Mouse (Mus musculus) common myeloid progenitor, adult 5-6 weeks (primary cell): Measurements from ENCODE around the gene Pelp1. TPM values are rescaled to one million over a fixed set of nuclear protein-coding genes. Genes with fewer than 3 reads are reported as not detected.

Source experiments
- ATAC-seq: replicated peaks from 2 replicates; pipeline ENCODE4 v1.8.0; 2016; ENCODE audit warnings: low read depth, mild to moderate bottlenecking, moderate TSS enrichment, inconsistent platforms; ENCODE audit not compliant: poor library complexity, severe bottlenecking
- total RNA-seq: library from RNA; stranded (forward); fragments of 200-1000, 187-1606 nt; gene quantifications from 2 replicates; pipeline ENCODE4 v1.2.3, GENCODE M21; 2017

Gene Pelp1
- total RNA-seq, 1 experiment from 2014 or later = 16.5 TPM

DNA sequence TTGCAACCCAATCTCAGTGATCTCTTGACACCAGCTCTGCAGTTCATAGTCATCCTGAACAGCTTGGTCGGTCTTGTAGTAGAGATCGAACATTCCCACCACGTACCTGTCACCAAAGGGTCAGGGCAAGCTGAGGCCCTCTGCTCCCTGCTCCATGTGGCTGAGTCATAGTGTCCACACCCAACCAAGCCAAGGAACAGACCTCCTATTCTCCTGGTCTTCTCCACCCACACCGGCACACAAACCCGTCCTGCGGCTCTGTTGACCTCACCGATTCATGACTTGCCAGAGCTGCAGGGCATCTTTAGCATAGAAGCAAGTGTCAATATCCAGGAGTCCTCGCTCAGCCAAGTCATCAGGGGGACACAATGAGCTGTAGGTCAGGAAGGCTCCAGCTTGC is 64.3 kb downstream of the Pelp1 start:
- ATAC-seq = no peak

DNA sequence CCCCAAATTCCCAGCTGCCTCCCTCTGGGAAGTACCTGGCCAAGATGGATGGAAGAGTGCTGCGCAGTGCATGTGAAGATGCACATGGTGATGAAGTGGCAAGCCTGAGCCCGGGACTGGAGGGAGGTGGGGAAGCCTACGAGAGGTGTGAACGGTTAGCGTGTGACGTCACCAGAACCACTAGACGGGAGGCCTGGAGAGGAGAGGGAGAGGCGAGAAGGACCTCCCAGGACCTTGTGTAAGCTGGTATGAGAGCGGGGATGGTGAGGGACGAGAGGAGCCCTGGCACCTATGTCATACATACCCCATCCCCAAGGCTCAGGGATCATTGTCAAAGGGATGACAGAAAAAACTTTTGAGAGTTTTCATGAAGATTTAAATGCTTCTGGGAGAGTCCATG is 64.8 kb downstream of the Pelp1 start:
- no peak for ATAC-seq

Other genes starting within 250 kb of the Pelp1 start
- 0.49 and 0.78 TPM in 2 replicates for gene Slc16a11, start 197.3 kb downstream of the Pelp1 start, total RNA-seq
- 4.1 and 4.8 TPM in 2 replicates for gene Slc16a13, start 189.0 kb downstream of the Pelp1 start, total RNA-seq
- 0.41 and 0.82 TPM in 2 replicates for gene Bcl6b, start 180.2 kb downstream of the Pelp1 start, total RNA-seq
- gene 0610010K14Rik, start 172.1 kb downstream of the Pelp1 start, total RNA-seq = 43.5 and 49.9 TPM in 2 replicates
- not detected in 2 replicates for gene Gm21988, start 170.2 kb downstream of the Pelp1 start, total RNA-seq
- 25.7 and 49.9 TPM in 2 replicates for gene Rnasek, start 170.2 kb downstream of the Pelp1 start, total RNA-seq
- 0.37 TPM in 1 of 2 replicates, not detected in the other for gene Alox12, start 154.7 kb downstream of the Pelp1 start, total RNA-seq
- not detected in 2 replicates for gene Alox12e, start 87.4 kb downstream of the Pelp1 start, total RNA-seq
- gene Alox15, start 58.0 kb downstream of the Pelp1 start, total RNA-seq = not detected in 2 replicates
- gene Arrb2, start 22.6 kb upstream of the Pelp1 start, total RNA-seq = 43.6 and 46.6 TPM in 2 replicates
- gene Med11, start 41.9 kb upstream of the Pelp1 start, total RNA-seq = 36.3 and 43.1 TPM in 2 replicates
- not detected in 2 replicates for gene Zmynd15, start 49.4 kb upstream of the Pelp1 start, total RNA-seq
- not detected in 2 replicates for gene Cxcl16, start 50.0 kb upstream of the Pelp1 start, total RNA-seq
- not detected in 2 replicates for gene Tm4sf5, start 95.2 kb upstream of the Pelp1 start, total RNA-seq
- gene Vmo1, start 104.6 kb upstream of the Pelp1 start, total RNA-seq = not detected in 2 replicates
- gene Gltpd2, start 109.2 kb upstream of the Pelp1 start, total RNA-seq = not detected in 2 replicates
- gene Psmb6, start 115.3 kb upstream of the Pelp1 start, total RNA-seq = 218 and 223 TPM in 2 replicates
- gene Gm40193, start 122.9 kb upstream of the Pelp1 start, total RNA-seq = not detected in 2 replicates
- gene Pld2, start 130.0 kb upstream of the Pelp1 start, total RNA-seq = 1.2 and 2.7 TPM in 2 replicates
- gene Mink1, start 152.8 kb upstream of the Pelp1 start, total RNA-seq = 30.8 and 33.5 TPM in 2 replicates
- gene 4930544D05Rik, start 205.8 kb upstream of the Pelp1 start, total RNA-seq = not detected in 2 replicates
- 0.37 TPM in 1 of 2 replicates, not detected in the other for gene Chrne, start 209.2 kb upstream of the Pelp1 start, total RNA-seq
- gene Gp1ba, start 229.1 kb upstream of the Pelp1 start, total RNA-seq = 0.58 and 3.2 TPM in 2 replicates
- 56.9 and 65.8 TPM in 2 replicates for gene Rnf167, start 237.2 kb upstream of the Pelp1 start, total RNA-seq
- gene Slc25a11, start 237.4 kb upstream of the Pelp1 start, total RNA-seq = 52.5 and 60.6 TPM in 2 replicates
- 437 and 465 TPM in 2 replicates for gene Pfn1, start 244.6 kb upstream of the Pelp1 start, total RNA-seq
- 8.9 and 10.0 TPM in 2 replicates for gene Eno3, start 247.2 kb upstream of the Pelp1 start, total RNA-seq